Mouse (Mus musculus) adrenal gland, adult 8-10 months (tissue): ENCODE data around the gene Mpp1. TPM values are rescaled to one million over a fixed set of nuclear protein-coding genes. Genes with fewer than 3 reads are reported as not detected.

ENCODE experiments used
- DNase-seq: peaks from one replicate; pipeline ENCODE4 v3.0.0; 2022
- total RNA-seq, 4 experiments: library from RNA; stranded (reverse); gene quantifications; 2 replicates each; pipeline ENCODE4 v1.2.4; 2022

The Mpp1 gene
- total RNA-seq, 4 experiments from 2014 or later, result 42.2 to 74.2 (median 50.7) TPM

GRCm38 (mm10) chrX:75083982-75084773 lies 46.6 kb downstream of the Mpp1 start:
- peak; percentile 6 for DNase-seq

- no peak for DNase-seq
Measured at GRCm38 (mm10) chrX:75082351-75082750, 48.5 kb downstream of the Mpp1 start.

Other genes with a start within 250 kb of the Mpp1 start
- gene Gab3, start 45.6 kb downstream of the Mpp1 start, total RNA-seq, result 1 to 10 TPM; 1.2 to 3.1 (median 2.0) TPM
- 10 to 100 TPM; 36.7 to 43.2 (median 40.2) TPM for gene Dkc1, start 35.2 kb downstream of the Mpp1 start, total RNA-seq
- 1 to 10 TPM in 1 of 4 experiments, under 1 TPM in 1, not detected in 2; 0.51 to 1.0 TPM for gene Smim9, start 32.8 kb upstream of the Mpp1 start, total RNA-seq